Mouse (Mus musculus) liver, embryonic 14.5 days (tissue): Measurements from ENCODE around the gene Pax5. TPM values are rescaled to one million over a fixed set of nuclear protein-coding genes. Genes with fewer than 3 reads are reported as not detected.

ENCODE experiments used
- ATAC-seq: fragments of 200-750 bp; cut with Nextera tagmentation; 2 replicates; pipeline ENCODE4 v1.8.0; 2017; ENCODE audit warnings: moderate number of reproducible peaks, mild to moderate bottlenecking, moderate library complexity; ENCODE audit not compliant: insufficient read depth
- DNase-seq, 3 experiments: peaks; one replicate each; pipeline ENCODE4 v3.0.0-alpha.2; 2012 to 2013; ENCODE audit warnings: low read depth in 3 of 3, low spot score in 3 of 3
- H3K27ac ChIP-seq: fragments of 300-500 bp; sonication (generic); 2 replicates; pipeline ENCODE4 v1.5.1; 2014; ENCODE audit warnings: moderate library complexity, mild to moderate bottlenecking, control low read depth, inconsistent platforms
- H3K27me3 ChIP-seq: fragments of 300-500 bp; sonication (generic); 2 replicates; pipeline ENCODE4 v1.6.1; 2014; ENCODE audit warnings: mild to moderate bottlenecking, low read length, moderate library complexity; ENCODE audit not compliant: control insufficient read depth, insufficient read depth
- H3K36me3 ChIP-seq: fragments of 300-500 bp; sonication (generic); replicated peaks from 2 replicates; pipeline ENCODE4 v1.6.1; 2014; ENCODE audit warnings: low read depth; ENCODE audit not compliant: control insufficient read depth, insufficient read depth
- H3K4me1 ChIP-seq, 2 experiments: fragments of 200-500 bp in 1 of 2; fragments of 300-500 bp in 1 of 2; sonication (generic) in 1 of 2; replicated peaks; 2 replicates each; pipeline ENCODE4 v1.6.1; 2012 to 2014; ENCODE audit warnings: antibody characterized with exemption in 1 of 2, inconsistent platforms in 1 of 2, low read length in 1 of 2; ENCODE audit not compliant: control insufficient read depth in 2 of 2, insufficient read depth in 2 of 2
- H3K4me2 ChIP-seq: fragments of 300-500 bp; sonication (generic); 2 replicates; pipeline ENCODE4 v1.6.1; 2014; ENCODE audit warnings: low read depth, mild to moderate bottlenecking, control low read depth, moderate library complexity
- H3K4me3 ChIP-seq, 2 experiments: fragments of 200-500 bp in 1 of 2; fragments of 300-500 bp in 1 of 2; sonication (generic) in 1 of 2; 2 replicates each; pipeline ENCODE4 v1.5.1; 2012 to 2014; ENCODE audit warnings: low read depth in 2 of 2, low read length in 2 of 2, mild to moderate bottlenecking in 2 of 2, control low read depth in 1 of 2, inconsistent platforms in 1 of 2, moderate library complexity in 1 of 2; ENCODE audit not compliant: insufficient read depth in 1 of 2
- H3K9ac ChIP-seq: fragments of 300-500 bp; sonication (generic); replicated peaks from 2 replicates; pipeline ENCODE4 v1.6.1; 2014; ENCODE audit warnings: mild to moderate bottlenecking, control low read depth, moderate library complexity
- H3K9me3 ChIP-seq: fragments of 300-500 bp; sonication (generic); 2 replicates; pipeline ENCODE4 v1.6.1; 2016; ENCODE audit warnings: low read length, mixed read lengths; ENCODE audit not compliant: control insufficient read depth
- CTCF ChIP-seq: IDR thresholded peaks from 2 replicates; pipeline ENCODE4 v1.5.1; 2016; ENCODE audit warnings: antibody characterized with exemption, low read depth, control low read depth
- EP300 ChIP-seq: IDR thresholded peaks from 2 replicates; pipeline ENCODE4 v1.6.1; 2016; ENCODE audit warnings: antibody characterized with exemption, low read depth
- WGBS: fragments of 180-500 bp; shearing (Covaris S2); extraction: QIAGEN DNeasy Blood & Tissue Kit; methylation state at CpG from one replicate; pipeline ENCODE4 v1.1.7; 2014; ENCODE audit not compliant: insufficient replicate concordance; 5-methylcytosine and 5-hydroxymethylcytosine counted together
- polyA plus RNA-seq, 2 experiments: library from polyadenylated mRNA; depleted of rRNA in 1 of 2; stranded (reverse) in 1 of 2; unstranded in 1 of 2; fragments of >200 nt; fragmentation: Nextera tagmentation in 1 of 2; extraction: Ambion mirVana in 1 of 2; gene quantifications; 2 replicates each; pipeline versions ENCODE4 v1.2.1 to v1.2.3; 2012 to 2014

Pax5 gene
- polyA plus RNA-seq, 2 experiments: 0.05 to 0.12 TPM

- Histone ChIP-seq H3K4me1 (no peaks in the 10 kb centered on the region), H3K4me2 (no peak overlapping the region), H3K27me3 (no peaks in the 10 kb centered on the region), H3K36me3 (no peaks in the 10 kb centered on the region), H3K4me3 (no peak overlapping the region), H3K9me3 (no peaks in the 10 kb centered on the region), H3K9ac (no peak overlapping the region), H3K27ac (no peak overlapping the region)
- 51% methylated on average over 14 of the region's 14 CpGs for WGBS
- ATAC-seq: no peak
- DNase-seq: no peak
- no peak for TF ChIP-seq CTCF
- no peak for TF ChIP-seq EP300
These were observed 202.4 kb downstream of the Pax5 start for GRCm38 (mm10) chr4:44507861-44508260.

DNA sequence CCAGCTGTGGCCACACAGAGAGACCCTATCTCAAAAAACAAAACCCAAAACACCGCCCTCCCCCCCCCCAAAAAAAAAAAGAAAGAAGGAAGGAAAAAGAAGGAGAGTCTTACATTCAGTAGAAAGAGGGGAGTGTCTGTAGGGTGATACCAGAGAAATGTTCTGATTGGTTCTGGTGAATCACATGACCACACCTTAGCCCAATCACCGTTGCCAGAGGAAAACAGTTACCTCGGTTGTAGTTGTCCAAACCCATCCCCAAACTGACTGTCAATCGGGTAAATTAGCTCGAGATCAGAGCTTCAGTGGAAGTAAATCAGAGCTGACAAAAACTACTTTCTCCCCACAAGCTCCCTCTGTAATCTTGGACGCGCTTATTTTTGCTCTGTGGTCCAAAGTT is 205.3 kb downstream of the Pax5 start:
- H3K9ac ChIP-seq: no peak overlapping the region
- H3K27ac ChIP-seq: no peak overlapping the region
- H3K4me3 ChIP-seq: no peak overlapping the region
- no peak overlapping the region for H3K4me2 ChIP-seq
- H3K9me3 ChIP-seq: no peaks in the 10 kb centered on the region
- WGBS: 58% methylated on average over 7 of the region's 7 CpGs
- H3K36me3 ChIP-seq: no peaks in the 10 kb centered on the region
- TF ChIP-seq EP300: no peak
- TF ChIP-seq CTCF: no peak
- no peak for DNase-seq
- H3K4me1 ChIP-seq: no peaks in the 10 kb centered on the region
- no peaks in the 10 kb centered on the region for H3K27me3 ChIP-seq
- no peak for ATAC-seq

DNA sequence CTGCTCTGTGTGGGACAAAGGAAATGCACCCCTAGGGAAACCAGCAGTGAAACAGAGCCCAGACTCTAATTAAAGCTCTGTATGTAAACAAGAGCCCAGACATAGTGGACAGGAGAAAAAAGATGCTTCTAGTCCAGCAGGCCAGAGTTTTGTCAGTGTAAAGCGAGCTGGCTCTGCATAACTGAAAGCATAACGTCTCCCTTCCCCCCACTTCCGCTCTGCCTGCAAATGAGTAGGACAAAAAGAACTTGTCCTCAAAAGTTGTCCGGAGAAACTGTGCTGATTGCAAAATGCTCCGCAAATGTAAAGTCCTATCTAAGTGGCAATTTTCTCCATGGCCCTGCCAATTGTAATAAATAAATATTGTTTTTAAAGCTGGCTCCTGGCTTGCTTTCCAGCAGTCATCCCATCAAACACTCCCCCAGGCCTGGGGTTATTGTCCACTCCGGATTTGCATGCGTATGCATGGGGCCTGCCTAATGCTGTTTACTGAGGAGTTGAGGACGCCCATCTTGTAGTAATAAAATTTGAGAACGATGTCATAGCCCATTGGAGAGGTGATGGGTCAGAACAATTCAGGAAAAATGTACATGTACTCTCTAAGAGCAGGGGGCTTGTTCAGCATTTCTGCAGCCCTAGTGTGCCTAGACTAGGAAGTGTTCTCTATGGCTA is 208.0 kb downstream of the Pax5 start:
- no peak for DNase-seq
- no peak overlapping the region for H3K4me2 ChIP-seq

GRCm38 (mm10) chr4:44498156-44498555 is 212.1 kb downstream of the Pax5 start:
- no peaks in the 10 kb centered on the region for H3K27me3 ChIP-seq
- no peaks in the 10 kb centered on the region for H3K9me3 ChIP-seq
- H3K27ac ChIP-seq: no peak overlapping the region
- no peak overlapping the region for H3K4me3 ChIP-seq
- no peaks in the 10 kb centered on the region for H3K36me3 ChIP-seq
- H3K9ac ChIP-seq: no peak overlapping the region
- DNase-seq (no peak), ATAC-seq (no peak)
- H3K4me2 ChIP-seq: no peak overlapping the region
- WGBS: 60% methylated on average over 5 of the region's 5 CpGs
- TF ChIP-seq CTCF: no peak
- no peak for TF ChIP-seq EP300
- H3K4me1 ChIP-seq: no peaks in the 10 kb centered on the region

More for the DNA sequence above, 208.0 kb downstream of the Pax5 start:
- ATAC-seq: no peak
- H3K9ac ChIP-seq: no peak overlapping the region
- no peaks in the 10 kb centered on the region for H3K4me1 ChIP-seq
- H3K27ac ChIP-seq: no peak overlapping the region
- H3K4me3 ChIP-seq: no peak overlapping the region
- 49% methylated on average over 9 of the region's 9 CpGs for WGBS
- no peaks in the 10 kb centered on the region for H3K27me3 ChIP-seq
- no peaks in the 10 kb centered on the region for H3K9me3 ChIP-seq
- TF ChIP-seq EP300 (no peak), CTCF (no peak)
- no peaks in the 10 kb centered on the region for H3K36me3 ChIP-seq

DNA sequence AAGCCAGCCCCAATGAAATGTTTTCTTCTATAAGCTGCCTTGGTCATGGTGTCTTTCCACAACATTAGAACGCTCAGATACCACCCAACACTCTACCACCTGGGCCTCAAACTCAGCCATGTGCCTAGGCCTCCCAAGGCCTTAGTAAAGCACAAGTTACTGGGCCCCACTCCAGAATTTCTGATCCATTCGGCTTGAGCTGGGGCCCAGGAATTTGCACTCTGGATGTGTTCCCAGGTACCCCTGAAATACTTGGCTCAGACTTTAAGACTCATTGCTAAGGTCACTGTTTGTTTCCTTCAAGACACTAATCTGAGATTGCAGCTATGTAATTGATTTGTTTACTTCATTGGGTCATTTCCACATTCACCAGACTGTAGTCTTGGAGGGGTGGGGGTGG is 214.5 kb downstream of the Pax5 start:
- Histone ChIP-seq H3K9ac (no peak overlapping the region), H3K9me3 (no peaks in the 10 kb centered on the region), H3K36me3 (no peaks in the 10 kb centered on the region), H3K4me1 (no peaks in the 10 kb centered on the region), H3K27me3 (no peaks in the 10 kb centered on the region), H3K27ac (no peak overlapping the region), H3K4me2 (no peak overlapping the region), H3K4me3 (no peak overlapping the region)
- 58% methylated on average over 2 of the region's 2 CpGs for WGBS
- no peak for ATAC-seq
- TF ChIP-seq EP300 (no peak), CTCF (no peak)
- DNase-seq: no peak
